Mouse (Mus musculus): Measurements from ENCODE around the gene Rab43. TPM values are rescaled to one million over a fixed set of nuclear protein-coding genes. Genes with fewer than 3 reads are reported as not detected.
A peak's percentile ranks its signal among the peaks of the same experiment; 100 is the strongest.

The Rab43 gene
- total RNA-seq, 2 experiments from 2014 or later: 17.2 to 21.9 TPM

GRCm38 (mm10) chr6:87755196-87755595 is 56.8 kb downstream of the Rab43 start:
- no peak for DNase-seq (ENCODE audit: low spot score in 2 of 2)

- DNase-seq (ENCODE audit: low spot score in 2 of 2): no peak
Observed at GRCm38 (mm10) chr6:87751574-87751973, 60.4 kb downstream of the Rab43 start.

GRCm38 (mm10) chr6:87750184-87750910 is 61.6 kb downstream of the Rab43 start:
- DNase-seq (ENCODE audit: low spot score in 2 of 2): no peak

- no peak for DNase-seq (ENCODE audit: low spot score in 2 of 2)
Observed at GRCm38 (mm10) chr6:87748531-87748930, 63.4 kb downstream of the Rab43 start.

GRCm38 (mm10) chr6:87748078-87748477 is 63.9 kb downstream of the Rab43 start:
- no peak for DNase-seq (ENCODE audit: low spot score in 2 of 2)

- no peak for DNase-seq (ENCODE audit: low spot score in 2 of 2)
Observed at GRCm38 (mm10) chr6:87746849-87747248, 65.1 kb downstream of the Rab43 start.

DNA sequence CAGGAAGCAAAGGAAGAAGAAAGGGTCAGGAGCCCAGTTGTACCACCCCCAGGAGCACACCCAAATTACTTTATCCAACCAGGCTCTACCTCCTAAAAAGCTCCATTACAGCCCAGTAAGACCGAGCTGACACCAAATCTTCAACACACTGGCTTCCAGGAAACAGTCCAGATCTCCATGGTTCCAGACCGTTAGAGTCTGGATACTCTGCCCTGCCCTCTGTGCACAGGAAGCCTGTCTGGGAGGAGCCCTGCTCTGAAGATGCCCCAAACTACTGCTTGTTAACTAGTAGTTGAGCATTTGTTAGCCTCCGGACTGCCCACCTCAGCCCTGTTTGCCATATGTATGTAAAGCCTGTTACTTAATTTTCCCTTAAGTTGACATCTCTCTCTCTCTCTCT is 65.9 kb downstream of the Rab43 start:
- DNase-seq (ENCODE audit: low spot score in 2 of 2): no peak

DNA sequence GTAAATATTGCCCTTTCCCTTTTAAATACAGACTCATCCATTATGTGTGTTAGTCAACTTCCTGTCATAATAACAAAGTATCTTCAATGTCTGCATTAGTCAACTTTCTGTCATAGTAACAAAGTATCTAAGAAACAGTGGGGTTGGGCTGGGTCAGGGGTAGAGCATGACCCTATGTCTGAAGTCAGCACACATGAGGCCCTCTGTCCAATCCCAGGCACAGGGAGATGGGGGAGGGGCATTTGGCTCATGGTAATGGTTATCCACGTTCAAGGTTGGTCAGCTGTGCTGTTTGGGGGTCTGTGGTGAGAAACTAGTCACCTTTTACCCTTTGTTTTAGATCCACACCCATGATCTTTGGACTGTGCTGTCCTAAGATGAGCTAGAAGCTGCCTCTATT is 66.7 kb downstream of the Rab43 start:
- no peak for DNase-seq (ENCODE audit: low spot score in 2 of 2)

DNA sequence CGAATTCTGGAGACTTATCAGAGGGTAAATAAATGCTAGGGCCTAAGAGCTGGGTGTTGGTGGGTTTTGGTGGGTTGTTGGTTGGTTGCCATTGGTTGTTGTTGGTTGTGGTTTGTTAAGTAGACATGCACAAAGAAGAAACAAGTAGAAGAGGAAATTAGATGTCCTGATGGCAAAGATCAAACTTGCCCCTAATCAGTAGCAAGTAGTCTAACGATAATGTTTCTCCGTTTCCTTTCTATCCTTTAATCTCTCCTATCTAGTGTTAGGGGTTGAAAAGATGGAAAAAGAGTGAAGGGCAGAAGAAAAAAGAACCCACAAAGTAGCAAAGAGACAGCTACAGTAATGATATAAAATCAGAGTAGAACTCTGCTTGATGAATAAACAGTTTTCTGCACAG is 67.3 kb downstream of the Rab43 start:
- DNase-seq (ENCODE audit: low spot score in 2 of 2): no peak

DNA sequence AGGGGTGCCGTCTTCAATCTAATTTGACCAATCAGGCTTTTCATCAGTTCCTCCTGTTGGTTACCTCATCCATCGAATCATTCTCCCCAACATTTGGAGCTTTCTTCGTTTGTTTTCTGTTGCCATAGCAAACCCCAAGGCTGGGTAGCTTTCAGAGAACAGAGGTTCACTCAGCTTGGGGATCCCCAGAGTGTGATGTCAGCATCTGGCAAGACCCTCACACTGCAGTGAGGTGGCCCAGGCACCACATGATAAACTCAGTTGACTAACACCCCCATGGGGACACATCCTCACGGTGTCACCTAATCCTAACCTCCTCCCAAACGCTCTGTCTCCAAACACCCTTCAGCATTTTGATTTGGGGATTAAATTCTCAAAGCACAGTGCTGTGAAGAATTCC is 68.7 kb downstream of the Rab43 start:
- DNase-seq (ENCODE audit: low spot score in 2 of 2): no peak

GRCm38 (mm10) chr6:87742804-87743203 is 69.2 kb downstream of the Rab43 start:
- peak in 1 of 2 experiments; percentile 26 for DNase-seq (ENCODE audit: low spot score in 2 of 2)

DNA sequence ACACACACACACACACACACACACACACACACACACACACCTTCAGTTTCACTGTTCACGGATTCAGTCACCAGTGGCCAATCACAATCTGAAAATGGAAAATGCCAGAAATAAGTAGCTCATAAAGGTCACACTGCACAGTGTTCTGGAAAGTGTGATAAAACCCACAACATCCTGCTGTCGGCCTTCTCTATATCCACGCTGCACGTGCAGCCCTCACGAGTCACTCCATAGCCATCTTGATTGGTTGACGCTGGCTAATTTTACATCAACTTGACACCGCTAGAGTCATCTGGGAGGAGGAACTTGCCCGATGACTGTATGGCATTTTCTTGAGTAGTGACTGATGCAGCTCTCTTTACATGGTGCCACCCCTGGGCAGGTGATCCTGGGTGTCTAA is 70.0 kb downstream of the Rab43 start:
- no peak for DNase-seq (ENCODE audit: low spot score in 2 of 2)

GRCm38 (mm10) chr6:87740496-87740895 is 71.5 kb downstream of the Rab43 start:
- DNase-seq (ENCODE audit: low spot score in 2 of 2): no peak

DNA sequence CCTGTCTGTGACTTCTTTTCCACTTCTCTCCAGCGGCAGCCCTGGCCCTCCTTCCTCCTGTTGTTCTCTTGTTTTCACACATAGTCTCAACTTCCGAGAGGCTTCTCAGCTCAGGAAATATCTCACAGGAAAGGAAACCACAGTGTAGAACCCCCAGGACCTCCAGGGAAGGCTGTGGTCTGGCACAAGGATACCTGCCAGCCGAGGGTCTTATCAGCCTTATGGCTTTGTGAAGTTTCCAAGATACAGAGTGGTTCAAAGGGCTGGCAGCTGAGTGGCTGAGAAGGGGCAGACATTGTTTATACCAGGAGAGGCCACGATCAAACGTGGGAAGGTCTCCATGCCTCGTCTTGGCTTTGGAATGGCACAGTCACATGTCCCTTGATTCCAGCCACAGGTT is 72.1 kb downstream of the Rab43 start:
- DNase-seq (ENCODE audit: low spot score in 2 of 2): no peak

Other genes with a start within 250 kb of the Rab43 start
- gene Prokr1, start 221.4 kb downstream of the Rab43 start, total RNA-seq (2021): under 1 TPM; 0.48 to 0.55 TPM
- 1 to 10 TPM; 7.3 to 7.4 TPM for gene Aplf, start 140.0 kb downstream of the Rab43 start, total RNA-seq (2021)
- 1 to 10 TPM; 4.1 to 5.0 TPM for gene Efcc1, start 81.3 kb downstream of the Rab43 start, total RNA-seq (2021)
- gene Gp9, start 34.1 kb downstream of the Rab43 start, total RNA-seq (2021): under 1 TPM; 0.39 to 0.60 TPM
- 1 to 10 TPM; 2.0 to 3.0 TPM for gene Gm45140, start 23.6 kb upstream of the Rab43 start, total RNA-seq (2021)
- gene Isy1, start 26.6 kb upstream of the Rab43 start, total RNA-seq (2021): 10 to 100 TPM; 28.9 to 33.8 TPM
- gene Cnbp, start 38.9 kb upstream of the Rab43 start, total RNA-seq (2021): 100 to 1,000 TPM; 231 to 244 TPM
- gene Copg1, start 75.7 kb upstream of the Rab43 start, total RNA-seq (2021): 100 to 1,000 TPM; 201 to 215 TPM
- 10 to 100 TPM; 24.4 to 26.3 TPM for gene Hmces, start 101.8 kb upstream of the Rab43 start, total RNA-seq (2021)
- gene H1fx, start 169.5 kb upstream of the Rab43 start, total RNA-seq (2021): 10 to 100 TPM; 70.0 to 76.0 TPM
- 100 to 1,000 TPM; 306 to 313 TPM for gene Rab7, start 233.1 kb upstream of the Rab43 start, total RNA-seq (2021)

Data from layer of hippocampus, postnatal 14 days (tissue).